Mouse (Mus musculus) hindbrain, embryonic 13.5 days (tissue): ENCODE results near the gene Yipf1. TPM values are rescaled to one million over a fixed set of nuclear protein-coding genes. Genes with fewer than 3 reads are reported as not detected.

Source experiments
- ATAC-seq: fragments of 200-750 bp; cut with Nextera tagmentation; 2 replicates; pipeline ENCODE4 v1.8.0; 2017; ENCODE audit warnings: moderate TSS enrichment; ENCODE audit not compliant: low FRiP score
- H3K27ac ChIP-seq: fragments of 300-500 bp; sonication (generic); 2 replicates; pipeline ENCODE4 v1.5.1; 2015; ENCODE audit warnings: inconsistent platforms, mild to moderate bottlenecking, moderate library complexity
- H3K27me3 ChIP-seq: fragments of 300-500 bp; sonication (generic); 2 replicates; pipeline ENCODE4 v1.6.1; 2015; ENCODE audit warnings: mild to moderate bottlenecking, inconsistent platforms
- H3K36me3 ChIP-seq: fragments of 300-500 bp; sonication (generic); 2 replicates; pipeline ENCODE4 v1.6.1; 2015; ENCODE audit warnings: mild to moderate bottlenecking, inconsistent platforms
- H3K4me1 ChIP-seq: fragments of 300-500 bp; sonication (generic); replicated peaks from 2 replicates; pipeline ENCODE4 v1.6.1; 2015; ENCODE audit warnings: inconsistent platforms
- H3K4me2 ChIP-seq: fragments of 300-500 bp; sonication (generic); 2 replicates; pipeline ENCODE4 v1.6.1; 2015; ENCODE audit warnings: inconsistent platforms, mild to moderate bottlenecking, moderate library complexity
- H3K4me3 ChIP-seq: fragments of 300-500 bp; sonication (generic); 2 replicates; pipeline ENCODE4 v1.5.1; 2015; ENCODE audit warnings: mild to moderate bottlenecking, inconsistent platforms
- H3K9ac ChIP-seq: fragments of 300-500 bp; sonication (generic); 2 replicates; pipeline ENCODE4 v1.6.1; 2015; ENCODE audit warnings: mild to moderate bottlenecking, inconsistent platforms
- H3K9me3 ChIP-seq: fragments of 300-500 bp; sonication (generic); 2 replicates; pipeline ENCODE4 v1.6.1; 2016; ENCODE audit warnings: inconsistent platforms
- WGBS: fragments of 180-500 bp; shearing (Covaris S2); methylation state at CpG from one replicate; pipeline ENCODE4 v1.1.7; 2015; 5-methylcytosine and 5-hydroxymethylcytosine counted together
- polyA plus RNA-seq: library from polyadenylated mRNA; unstranded; fragments of >200 nt; fragmentation: Nextera tagmentation; extraction: Ambion mirVana; gene quantifications from 2 replicates; pipeline ENCODE4 v1.2.1, GENCODE M21; 2015

The Yipf1 gene
- polyA plus RNA-seq, 1 experiment from 2014 or later: 67.3 TPM

DNA sequence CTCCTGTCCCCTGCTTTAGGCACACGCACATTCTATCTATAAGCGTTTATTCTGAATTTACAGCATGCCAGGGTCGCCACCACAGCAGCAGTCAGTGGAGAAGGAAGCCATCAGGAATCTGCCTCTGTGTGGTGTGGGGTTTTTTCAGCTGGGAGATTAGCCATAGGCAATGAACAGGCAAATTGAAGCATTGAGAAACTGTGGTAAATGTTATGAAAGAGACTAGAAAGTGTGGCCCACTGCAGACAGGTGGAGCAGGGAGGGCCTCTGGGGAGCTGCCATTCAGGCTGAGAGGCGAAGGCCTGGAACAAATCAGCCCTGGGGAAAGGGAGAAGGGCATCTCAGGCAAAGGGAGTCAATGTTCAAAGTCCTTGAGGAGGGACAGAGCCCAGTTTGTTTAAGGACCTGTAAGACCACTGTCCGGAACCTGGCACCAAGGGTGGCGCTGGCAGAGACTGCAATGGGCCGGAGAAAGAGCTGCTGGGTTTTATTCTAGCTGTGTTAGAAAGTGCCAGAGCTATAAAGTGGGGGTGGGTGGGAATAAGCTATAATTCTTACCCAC, 14.3 kb upstream of the Yipf1 start:
- no peaks in the 10 kb centered on the region for H3K4me1 ChIP-seq
- H3K4me2 ChIP-seq: no peak overlapping the region
- no peak overlapping the region for H3K9ac ChIP-seq
- H3K4me3 ChIP-seq: no peak overlapping the region
- no peaks in the 10 kb centered on the region for H3K9me3 ChIP-seq
- WGBS: 88% methylated on average over 7 of the region's 7 CpGs
- no peak overlapping the region for H3K27ac ChIP-seq
- H3K27me3 ChIP-seq: no peaks in the 10 kb centered on the region
- ATAC-seq: no peak
- no peaks in the 10 kb centered on the region for H3K36me3 ChIP-seq

DNA sequence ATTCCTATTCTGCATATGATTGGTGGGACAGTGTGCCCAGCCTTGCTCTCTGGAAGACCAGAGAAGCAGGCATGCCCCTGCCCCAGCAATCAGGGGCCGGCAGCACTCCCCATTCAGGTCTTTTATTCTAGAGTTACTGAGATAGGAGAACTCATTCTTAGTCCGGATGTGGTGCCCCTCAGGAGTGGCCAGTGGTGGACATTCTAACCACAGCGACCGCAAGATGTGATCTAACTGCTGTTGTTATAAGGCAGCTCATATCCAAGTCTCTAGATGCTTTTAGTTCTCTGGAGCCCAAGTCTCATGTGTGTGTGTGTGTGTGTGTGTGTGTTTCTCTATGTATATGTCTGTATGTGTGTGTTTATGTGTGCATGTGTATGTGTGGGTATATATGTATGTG, 13.8 kb upstream of the Yipf1 start:
- ATAC-seq: no peak
- Histone ChIP-seq H3K9me3 (no peaks in the 10 kb centered on the region), H3K36me3 (no peaks in the 10 kb centered on the region), H3K27me3 (no peaks in the 10 kb centered on the region), H3K9ac (no peak overlapping the region), H3K4me2 (no peak overlapping the region), H3K4me1 (no peaks in the 10 kb centered on the region), H3K4me3 (no peak overlapping the region), H3K27ac (no peak overlapping the region)
- WGBS: 85% methylated on average over 4 of the region's 4 CpGs

DNA sequence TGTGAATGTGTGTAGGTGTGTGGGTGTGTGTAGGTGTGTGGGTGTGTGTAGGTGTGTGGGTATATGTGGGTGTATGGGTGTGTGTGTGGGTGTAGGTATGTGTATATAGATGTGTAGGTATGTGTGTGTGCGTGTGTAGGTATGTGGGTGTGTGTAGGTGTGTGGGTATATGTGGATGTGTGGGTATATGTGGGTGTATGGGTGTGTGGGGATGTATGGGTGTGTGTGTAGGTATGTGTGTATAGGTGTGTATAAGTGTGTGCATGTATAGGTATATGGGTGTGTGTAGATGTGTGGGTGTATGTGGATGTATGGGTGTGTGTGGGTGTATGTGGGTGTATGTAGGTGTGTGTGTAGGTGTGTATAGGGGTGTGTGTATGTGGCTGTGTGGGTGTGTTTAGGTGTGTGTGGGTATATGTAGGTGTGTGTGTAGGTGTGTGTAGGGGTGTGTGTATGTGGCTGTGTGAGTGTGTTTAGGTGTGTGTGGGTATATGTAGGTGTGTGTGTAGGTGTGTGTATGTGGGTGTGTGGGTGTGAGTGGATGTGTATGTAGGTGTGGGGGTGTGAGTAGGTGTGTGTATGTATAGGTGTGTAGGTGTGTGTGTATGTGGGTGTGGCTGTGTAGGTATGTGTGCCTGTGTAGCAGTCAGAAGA, 13.1 kb upstream of the Yipf1 start:
- Histone ChIP-seq H3K27me3 (no peaks in the 10 kb centered on the region), H3K4me1 (no peaks in the 10 kb centered on the region), H3K9ac (no peak overlapping the region), H3K36me3 (no peaks in the 10 kb centered on the region), H3K4me2 (no peak overlapping the region), H3K4me3 (no peak overlapping the region), H3K27ac (no peak overlapping the region), H3K9me3 (no peaks in the 10 kb centered on the region)
- WGBS: 96% methylated on average over 1 of the region's 1 CpGs
- no peak for ATAC-seq

DNA sequence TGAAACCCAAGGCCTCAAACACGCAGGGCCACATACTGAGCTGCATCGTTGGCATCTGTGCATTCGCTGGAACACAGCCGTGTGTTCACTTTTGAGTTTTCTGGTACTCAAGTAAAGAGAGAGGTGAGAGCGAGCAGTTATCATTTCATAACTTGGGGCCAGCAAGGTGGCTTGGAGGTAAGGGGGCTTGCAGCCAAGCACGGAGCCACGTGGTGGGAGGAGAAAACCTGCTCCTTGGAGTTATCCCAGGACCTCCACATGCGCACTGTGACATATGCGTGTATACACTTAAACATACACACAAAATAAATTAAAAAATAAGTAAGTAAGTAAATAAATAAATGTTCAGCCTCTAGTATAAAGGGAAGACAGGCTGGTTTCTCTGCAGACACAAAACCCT, 11.9 kb upstream of the Yipf1 start:
- WGBS: 90% methylated on average over 9 of the region's 9 CpGs
- no peaks in the 10 kb centered on the region for H3K4me1 ChIP-seq
- H3K9me3 ChIP-seq: no peaks in the 10 kb centered on the region
- H3K4me2 ChIP-seq: no peak overlapping the region
- no peak overlapping the region for H3K4me3 ChIP-seq
- no peak overlapping the region for H3K9ac ChIP-seq
- no peaks in the 10 kb centered on the region for H3K27me3 ChIP-seq
- no peaks in the 10 kb centered on the region for H3K36me3 ChIP-seq
- H3K27ac ChIP-seq: no peak overlapping the region
- ATAC-seq: no peak

DNA sequence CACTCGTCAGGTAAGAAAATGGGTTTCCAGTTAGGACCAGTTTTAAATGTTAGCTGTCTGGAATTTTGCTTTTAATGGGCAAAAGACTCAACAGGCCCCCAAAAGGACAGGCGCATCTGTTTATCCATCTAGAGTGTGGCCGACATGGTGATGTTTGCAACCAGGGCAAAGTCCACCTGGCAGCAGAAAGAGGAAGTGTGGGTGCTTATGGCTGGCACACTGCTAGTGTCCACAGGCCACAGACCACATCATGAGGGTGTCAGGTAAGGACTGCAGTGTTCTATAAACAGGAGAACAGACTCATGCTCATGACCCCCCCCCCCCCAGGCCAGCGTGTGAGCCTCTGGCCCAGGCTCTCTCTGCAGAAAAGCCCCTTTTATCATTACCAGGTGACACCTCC, 11.3 kb upstream of the Yipf1 start:
- WGBS: 85% methylated on average over 4 of the region's 4 CpGs
- no peak overlapping the region for H3K9ac ChIP-seq
- H3K4me2 ChIP-seq: no peak overlapping the region
- no peak overlapping the region for H3K27ac ChIP-seq
- no peak overlapping the region for H3K4me3 ChIP-seq
- H3K36me3 ChIP-seq: no peaks in the 10 kb centered on the region
- no peak for ATAC-seq
- H3K27me3 ChIP-seq: no peaks in the 10 kb centered on the region
- no peaks in the 10 kb centered on the region for H3K9me3 ChIP-seq
- no peaks in the 10 kb centered on the region for H3K4me1 ChIP-seq

DNA sequence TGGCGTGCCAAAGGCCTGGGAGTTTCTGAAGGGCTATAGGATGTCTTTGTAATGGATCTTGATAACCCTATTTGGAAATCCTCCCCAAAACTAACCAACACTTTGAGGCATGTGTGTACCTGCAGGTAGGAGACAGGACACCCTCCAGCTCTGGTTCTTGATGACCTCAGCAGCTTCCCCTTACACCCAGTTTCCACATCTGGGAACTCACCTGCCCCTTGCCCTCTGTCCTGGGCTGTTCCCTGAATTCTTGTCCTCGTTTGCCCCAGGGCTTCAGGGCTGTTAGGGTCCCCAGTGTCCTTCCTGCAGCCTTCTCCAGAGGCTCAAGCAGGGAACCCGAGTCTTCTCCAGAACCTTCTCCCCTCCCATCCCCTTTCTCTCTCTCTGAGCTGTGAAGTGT, 10.6 kb upstream of the Yipf1 start:
- Histone ChIP-seq H3K27me3 (no peaks in the 10 kb centered on the region), H3K4me3 (no peak overlapping the region), H3K27ac (no peak overlapping the region), H3K4me2 (no peak overlapping the region), H3K9ac (no peak overlapping the region), H3K36me3 (no peaks in the 10 kb centered on the region), H3K4me1 (no peaks in the 10 kb centered on the region), H3K9me3 (no peaks in the 10 kb centered on the region)
- WGBS: 57% methylated on average over 3 of the region's 3 CpGs
- ATAC-seq: no peak

DNA sequence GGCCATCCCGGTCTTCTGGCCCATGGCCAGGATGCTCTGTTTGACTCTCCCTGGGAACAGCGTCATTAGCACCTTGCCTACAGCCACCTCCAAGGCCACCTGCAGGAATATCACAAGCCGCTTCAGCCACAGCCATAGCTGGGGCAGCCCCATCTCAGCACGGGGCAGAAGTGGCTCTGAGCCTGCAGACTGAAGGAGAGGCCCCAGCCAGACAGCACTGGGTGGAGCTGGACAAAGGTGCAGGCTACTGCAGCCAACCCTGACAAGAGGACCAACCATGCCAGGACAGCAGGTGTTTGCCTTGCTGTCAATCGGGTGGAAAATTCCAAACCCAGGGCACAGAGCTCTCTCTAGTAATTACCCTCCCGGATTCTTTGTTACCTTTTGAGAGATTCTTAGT, 7.2 kb upstream of the Yipf1 start, which contains the start of gene Dio1:
TSS of gene Dio1 (minus strand) at position 204 of the 400 bp plus-strand sequence.
- WGBS: 64% methylated on average over 6 of the region's 6 CpGs
- Histone ChIP-seq H3K36me3 (no peaks in the 10 kb centered on the region), H3K4me2 (no peak within 1 kb of the TSS), H3K4me3 (no peak within 1 kb of the TSS), H3K27ac (no peak within 1 kb of the TSS), H3K9ac (no peak within 1 kb of the TSS), H3K9me3 (no peaks in the 10 kb centered on the region), H3K27me3 (no peaks in the 10 kb centered on the region), H3K4me1 (no peaks in the 10 kb centered on the region)
- no peak for ATAC-seq

DNA sequence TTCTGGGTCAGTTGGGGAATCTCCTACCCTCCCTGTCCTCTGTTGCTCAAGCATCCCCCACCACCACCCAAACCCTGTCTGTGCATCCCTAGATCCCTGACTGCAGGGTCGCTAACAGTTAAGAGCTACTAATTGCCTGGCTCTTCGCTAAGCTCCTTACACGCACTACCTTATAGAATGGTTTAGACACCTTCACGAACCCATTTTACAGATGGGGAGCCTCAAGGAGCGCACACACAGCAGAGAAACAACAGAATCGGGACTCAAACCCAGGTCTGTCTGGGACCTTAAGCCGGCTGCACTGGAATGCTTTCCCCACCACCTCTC, 279 bp downstream of the Yipf1 start:
- Histone ChIP-seq H3K4me1 (peaks cover 15% of the 10 kb centered on the region), H3K4me2 (peak overlapping the region; percentile 73), H3K9ac (peak overlapping the region; percentile 78), H3K9me3 (no peaks in the 10 kb centered on the region), H3K36me3 (peaks cover 34% of the 10 kb centered on the region), H3K4me3 (peak overlapping the region; percentile 67), H3K27ac (0 out of 2 replicates have a peak overlapping the region, but pooled peaks have one; percentile 30), H3K27me3 (no peaks in the 10 kb centered on the region)
- WGBS: 11% methylated on average over 7 of the region's 7 CpGs
- ATAC-seq: no peak

DNA sequence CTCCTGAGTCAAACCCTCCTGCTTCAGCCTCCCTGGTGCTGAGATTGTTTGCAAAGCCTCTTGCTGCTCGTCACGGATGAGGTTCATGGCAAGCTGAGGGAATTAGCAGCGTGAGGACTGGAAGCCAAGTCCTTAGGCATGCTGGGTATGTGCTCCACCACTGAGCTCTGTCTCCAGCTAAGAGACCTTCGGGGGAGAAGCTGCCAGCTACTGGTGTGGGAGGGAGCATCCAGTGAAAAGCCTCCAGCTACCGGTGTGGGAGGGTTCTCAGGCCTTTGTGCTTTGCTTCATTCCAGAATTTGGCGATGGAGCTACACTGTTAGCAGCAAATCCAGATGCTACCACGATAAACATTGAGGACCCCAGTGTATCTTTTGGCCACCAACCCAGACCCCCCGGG, 4.5 kb downstream of the Yipf1 start:
- Histone ChIP-seq H3K4me1 (peaks cover 11% of the 10 kb centered on the region), H3K27ac (no peak overlapping the region), H3K36me3 (peaks cover 74% of the 10 kb centered on the region), H3K27me3 (no peaks in the 10 kb centered on the region), H3K4me2 (no peak overlapping the region), H3K4me3 (no peak overlapping the region), H3K9ac (no peak overlapping the region), H3K9me3 (no peaks in the 10 kb centered on the region)
- no peak for ATAC-seq
- WGBS: 80% methylated on average over 8 of the region's 8 CpGs

DNA sequence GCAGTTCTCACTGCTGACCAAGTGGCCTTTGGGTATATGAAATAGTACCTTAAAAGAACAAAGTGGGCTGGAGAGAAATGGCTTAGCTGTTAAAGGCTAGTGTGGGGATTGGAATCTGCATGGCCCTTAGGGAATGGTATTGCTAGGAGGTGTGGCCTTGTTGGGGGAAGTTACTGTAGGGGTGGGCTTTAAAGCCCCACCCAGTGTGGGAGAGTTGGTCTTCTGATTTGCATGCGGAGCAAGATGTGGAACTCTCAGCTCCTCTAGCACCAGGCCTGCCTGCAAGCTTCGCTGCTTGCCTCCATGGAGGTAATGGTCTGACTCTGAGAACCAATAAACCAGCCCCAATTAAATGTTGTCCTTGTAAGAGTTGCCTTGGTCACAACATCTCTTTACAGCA, 6.9 kb downstream of the Yipf1 start:
- Histone ChIP-seq H3K4me3 (no peak overlapping the region), H3K9me3 (no peaks in the 10 kb centered on the region), H3K27me3 (no peaks in the 10 kb centered on the region), H3K36me3 (peaks cover 80% of the 10 kb centered on the region), H3K4me2 (no peak overlapping the region), H3K9ac (no peak overlapping the region), H3K27ac (no peak overlapping the region), H3K4me1 (no peaks in the 10 kb centered on the region)
- 85% methylated on average over 2 of the region's 2 CpGs for WGBS
- ATAC-seq: no peak

DNA sequence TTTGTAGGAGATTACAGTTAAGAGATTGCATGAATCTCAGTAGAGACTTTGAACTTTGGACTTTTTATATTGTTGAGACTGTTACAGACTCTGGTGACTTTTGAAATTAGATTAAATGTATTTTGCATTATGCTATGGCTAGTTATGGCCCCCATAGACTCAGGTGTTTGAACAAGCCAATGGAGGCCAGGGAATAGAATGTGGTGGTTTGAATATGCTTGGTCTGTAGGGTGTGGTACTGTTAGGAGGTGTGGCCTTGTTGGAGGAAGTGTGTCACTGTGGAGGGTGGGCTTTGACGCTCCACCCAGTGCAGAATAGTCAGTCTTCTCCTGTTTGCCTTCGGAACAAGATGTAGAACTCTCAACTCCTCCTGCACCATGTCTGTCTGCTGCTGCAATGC, 8.9 kb downstream of the Yipf1 start:
- Histone ChIP-seq H3K4me3 (no peak overlapping the region), H3K9me3 (no peaks in the 10 kb centered on the region), H3K27me3 (no peaks in the 10 kb centered on the region), H3K36me3 (peaks cover 73% of the 10 kb centered on the region), H3K4me1 (no peaks in the 10 kb centered on the region), H3K4me2 (no peak overlapping the region), H3K27ac (no peak overlapping the region), H3K9ac (no peak overlapping the region)
- 95% methylated on average over 2 of the region's 2 CpGs for WGBS
- ATAC-seq: no peak

DNA sequence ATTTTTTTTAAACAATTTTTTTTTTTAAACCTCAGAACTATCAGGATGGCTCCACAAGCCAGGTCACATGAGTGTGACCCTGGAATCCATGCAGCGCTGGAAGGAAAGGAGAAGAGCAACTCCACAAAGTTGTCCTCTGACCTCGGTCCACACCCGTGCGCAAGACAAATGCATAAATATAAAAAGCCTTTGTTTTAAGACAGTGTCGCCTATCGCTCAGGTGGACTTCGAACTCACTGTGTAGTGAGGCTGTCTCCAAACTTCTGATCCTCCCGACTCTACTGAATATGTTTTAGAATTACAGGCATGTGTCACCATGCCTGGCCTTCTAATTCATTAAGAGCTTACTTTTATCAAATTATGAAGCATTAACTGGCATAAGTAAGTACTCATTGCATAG, 14.4 kb downstream of the Yipf1 start:
- no peak for ATAC-seq
- Histone ChIP-seq H3K36me3 (peaks cover 39% of the 10 kb centered on the region), H3K4me1 (no peaks in the 10 kb centered on the region), H3K27ac (no peak overlapping the region), H3K4me2 (no peak overlapping the region), H3K4me3 (no peak overlapping the region), H3K9me3 (no peaks in the 10 kb centered on the region), H3K27me3 (no peaks in the 10 kb centered on the region), H3K9ac (no peak overlapping the region)
- 94% methylated on average over 8 of the region's 8 CpGs for WGBS

DNA sequence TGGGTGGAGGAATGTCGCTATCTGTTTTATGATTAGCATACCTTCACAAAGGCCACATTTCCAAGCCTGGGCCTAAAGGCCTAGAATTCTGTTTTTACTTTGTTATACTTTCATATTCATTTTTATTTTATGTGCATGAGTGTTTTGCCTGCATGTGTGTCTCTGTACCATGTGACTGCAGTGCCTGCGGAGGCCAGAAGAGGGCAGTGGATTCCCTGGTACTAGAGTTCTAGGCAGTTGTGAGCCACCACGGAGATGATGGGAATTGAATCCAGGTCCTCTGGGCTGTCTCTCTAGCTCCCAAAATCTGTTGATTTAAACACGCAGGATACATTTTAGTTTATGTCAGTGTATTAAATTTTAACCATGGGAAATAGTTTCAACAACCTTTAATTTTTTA, 19.4 kb downstream of the Yipf1 start:
- no peaks in the 10 kb centered on the region for H3K27me3 ChIP-seq
- ATAC-seq: no peak
- no peak overlapping the region for H3K4me2 ChIP-seq
- peaks cover 37% of the 10 kb centered on the region for H3K36me3 ChIP-seq
- no peaks in the 10 kb centered on the region for H3K9me3 ChIP-seq
- no peak overlapping the region for H3K27ac ChIP-seq
- no peak overlapping the region for H3K9ac ChIP-seq
- no peaks in the 10 kb centered on the region for H3K4me1 ChIP-seq
- H3K4me3 ChIP-seq: no peak overlapping the region
- WGBS: 94% methylated on average over 4 of the region's 4 CpGs
